Mouse (Mus musculus) megakaryocyte, embryonic 14.5 days (primary cell): ENCODE data around the gene Gm49325. TPM values are rescaled to one million over a fixed set of nuclear protein-coding genes. Genes with fewer than 3 reads are reported as not detected.

ENCODE experiments used
- H3K27me3 ChIP-seq: replicated peaks from 2 replicates; pipeline ENCODE3; 2012; ENCODE audit warnings: inconsistent platforms
- H3K36me3 ChIP-seq: replicated peaks from 2 replicates; pipeline ENCODE3; 2012; ENCODE audit warnings: low read length, inconsistent platforms, mixed read lengths
- H3K4me1 ChIP-seq: 2 replicates; pipeline ENCODE4 v1.6.1; 2012; ENCODE audit warnings: inconsistent platforms
- H3K4me3 ChIP-seq: replicated peaks from 2 replicates; pipeline ENCODE3; 2012; ENCODE audit warnings: moderate library complexity, mild to moderate bottlenecking, inconsistent platforms
- H3K9me3 ChIP-seq: 2 replicates; pipeline ENCODE4 v1.6.1; 2012; ENCODE audit warnings: inconsistent platforms
- FLI1 ChIP-seq: IDR thresholded peaks from 2 replicates; pipeline ENCODE4 v1.6.1; 2012; ENCODE audit warnings: low read length, inconsistent platforms, mixed read lengths
- GATA1 ChIP-seq: IDR thresholded peaks from 3 replicates; pipeline ENCODE4 v1.6.1; 2012; ENCODE audit warnings: mixed read lengths, low read length, inconsistent platforms, borderline replicate concordance
- polyA plus RNA-seq: library from polyadenylated mRNA; stranded (reverse); fragments of >175 nt; gene quantifications from 2 replicates; pipeline ENCODE4 v1.2.3, GENCODE M21; 2012; ENCODE audit warnings: low replicate concordance; ENCODE audit not compliant: insufficient read depth

Gene Gm49325
- polyA plus RNA-seq, 1 experiment: 9.0 TPM

GRCm38 (mm10) chr10:77606855-77607254 is 858 bp downstream of the Gm49325 start:
- H3K36me3 ChIP-seq: peaks cover 50% of the 10 kb centered on the region
- TF ChIP-seq GATA1: no peak
- TF ChIP-seq FLI1: no peak
- peaks cover 9% of the 10 kb centered on the region; the same call in 1 of the 2 replicates for H3K9me3 ChIP-seq
- H3K4me3 ChIP-seq: peak overlapping the region; percentile 95
- no peaks in the 10 kb centered on the region for H3K27me3 ChIP-seq
- H3K4me1 ChIP-seq: peaks cover 64% of the 10 kb centered on the region

- Histone ChIP-seq H3K4me3 (peak overlapping the region; percentile 95), H3K27me3 (no peaks in the 10 kb centered on the region), H3K36me3 (peaks cover 55% of the 10 kb centered on the region), H3K9me3 (peaks cover 9% of the 10 kb centered on the region; the same call in 1 of the 2 replicates), H3K4me1 (peaks cover 60% of the 10 kb centered on the region)
- no peak for TF ChIP-seq FLI1
These were observed 1.4 kb downstream of the Gm49325 start for GRCm38 (mm10) chr10:77607441-77607840.

GRCm38 (mm10) chr10:77608589-77608988 is 2.6 kb downstream of the Gm49325 start:
- TF ChIP-seq FLI1: no peak
- no peak for TF ChIP-seq GATA1
- peaks cover 66% of the 10 kb centered on the region for H3K36me3 ChIP-seq
- peaks cover 67% of the 10 kb centered on the region for H3K4me1 ChIP-seq
- peaks cover 9% of the 10 kb centered on the region; the same call in 1 of the 2 replicates for H3K9me3 ChIP-seq
- no peaks in the 10 kb centered on the region for H3K27me3 ChIP-seq
- no peak overlapping the region for H3K4me3 ChIP-seq

- Histone ChIP-seq H3K9me3 (0 out of 2 replicates have a peak, but pooled peaks cover 4% of the 10 kb centered on the region), H3K36me3 (peaks cover 76% of the 10 kb centered on the region), H3K27me3 (no peaks in the 10 kb centered on the region), H3K4me3 (no peak overlapping the region), H3K4me1 (peaks cover 63% of the 10 kb centered on the region)
- no peak for TF ChIP-seq FLI1
- no peak for TF ChIP-seq GATA1
These were observed 4.4 kb downstream of the Gm49325 start for GRCm38 (mm10) chr10:77610221-77610961.

GRCm38 (mm10) chr10:77613409-77613808 is 7.4 kb downstream of the Gm49325 start:
- Histone ChIP-seq H3K27me3 (no peaks in the 10 kb centered on the region), H3K9me3 (0 out of 2 replicates have a peak, but pooled peaks cover 4% of the 10 kb centered on the region), H3K36me3 (peaks cover 93% of the 10 kb centered on the region)

GRCm38 (mm10) chr10:77615647-77616046 is 9.7 kb downstream of the Gm49325 start:
- peaks cover 86% of the 10 kb centered on the region for H3K36me3 ChIP-seq
- H3K4me1 ChIP-seq: peaks cover 33% of the 10 kb centered on the region
- H3K27me3 ChIP-seq: no peaks in the 10 kb centered on the region
- H3K4me3 ChIP-seq: no peak overlapping the region
- TF ChIP-seq GATA1: no peak
- no peak for TF ChIP-seq FLI1
- H3K9me3 ChIP-seq: no peaks in the 10 kb centered on the region

More at GRCm38 (mm10) chr10:77613409-77613808, 7.4 kb downstream of the Gm49325 start:
- peaks cover 45% of the 10 kb centered on the region for H3K4me1 ChIP-seq
- peak overlapping the region; percentile 19 for H3K4me3 ChIP-seq
- no peak for TF ChIP-seq GATA1
- no peak for TF ChIP-seq FLI1

GRCm38 (mm10) chr10:77616166-77616565 is 10.2 kb downstream of the Gm49325 start:
- H3K36me3 ChIP-seq: peaks cover 83% of the 10 kb centered on the region
- H3K27me3 ChIP-seq: no peaks in the 10 kb centered on the region
- TF ChIP-seq FLI1 (no peak), GATA1 (no peak)

GRCm38 (mm10) chr10:77616926-77617325 is 10.9 kb downstream of the Gm49325 start:
- Histone ChIP-seq H3K4me3 (no peak overlapping the region), H3K36me3 (peaks cover 75% of the 10 kb centered on the region), H3K9me3 (no peaks in the 10 kb centered on the region), H3K4me1 (peaks cover 38% of the 10 kb centered on the region), H3K27me3 (no peaks in the 10 kb centered on the region)
- TF ChIP-seq GATA1: no peak
- TF ChIP-seq FLI1: no peak

More at GRCm38 (mm10) chr10:77616166-77616565, 10.2 kb downstream of the Gm49325 start:
- Histone ChIP-seq H3K4me3 (no peak overlapping the region), H3K4me1 (peaks cover 32% of the 10 kb centered on the region), H3K9me3 (no peaks in the 10 kb centered on the region)

GRCm38 (mm10) chr10:77621546-77621945 is 15.5 kb downstream of the Gm49325 start:
- peaks cover 50% of the 10 kb centered on the region for H3K4me1 ChIP-seq
- H3K4me3 ChIP-seq: peak overlapping the region; percentile 97
- no peaks in the 10 kb centered on the region for H3K9me3 ChIP-seq
- no peaks in the 10 kb centered on the region for H3K27me3 ChIP-seq
- H3K36me3 ChIP-seq: peaks cover 56% of the 10 kb centered on the region
- TF ChIP-seq FLI1 (no peak), GATA1 (no peak)

GRCm38 (mm10) chr10:77622055-77622988 is 16.3 kb downstream of the Gm49325 start, which contains the start of gene Ube2g2:
Ube2g2 (plus strand) TSS chr10:77622275.
- TF ChIP-seq FLI1: no peak; the same call in 1 of the 2 replicates
- no peak for TF ChIP-seq GATA1
- H3K9me3 ChIP-seq: no peaks in the 10 kb centered on the region
- H3K27me3 ChIP-seq: no peaks in the 10 kb centered on the region
- peaks cover 55% of the 10 kb centered on the region for H3K4me1 ChIP-seq
- peaks cover 51% of the 10 kb centered on the region for H3K36me3 ChIP-seq
- H3K4me3 ChIP-seq: peak within 1 kb of the TSS; percentile 97
